Mouse (Mus musculus) erythroblast, embryonic 14.5 days (primary cell): ENCODE results near the gene Coa4.

ENCODE experiments used
- GATA1 ChIP-seq: IDR thresholded peaks from 2 replicates; pipeline ENCODE4 v1.6.1; 2012; ENCODE audit warnings: low read length, inconsistent platforms, mixed read lengths
- TAL1 ChIP-seq: IDR thresholded peaks from 3 replicates; pipeline ENCODE4 v1.6.1; 2012; ENCODE audit warnings: low read length, inconsistent platforms, mixed read lengths

DNA sequence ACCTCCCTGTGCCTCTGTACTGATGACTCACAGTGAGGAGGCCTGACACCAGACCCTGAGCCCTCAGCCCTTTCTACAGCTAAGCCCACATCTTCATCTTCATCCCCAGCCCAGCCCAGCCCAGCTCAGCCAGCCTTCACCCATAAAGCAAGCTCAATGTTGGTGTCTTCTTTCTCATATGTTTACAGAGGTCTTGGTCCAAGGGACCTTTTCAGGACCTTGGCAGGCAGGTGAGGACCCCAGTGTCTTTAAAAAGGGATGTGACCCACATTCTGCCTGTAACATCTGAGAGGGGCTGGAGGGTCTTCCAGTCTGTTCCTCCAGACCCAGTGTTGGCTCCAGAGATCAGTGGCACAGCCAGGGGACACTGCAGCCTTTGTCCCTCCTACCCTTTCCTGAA lies 37.4 kb upstream of the Coa4 start:
- TF ChIP-seq TAL1 (no peak), GATA1 (no peak)
